Mouse (Mus musculus) gastrocnemius, adult 2 months (tissue): ENCODE measurements around the gene Sema3f. TPM values are rescaled to one million over a fixed set of nuclear protein-coding genes. Genes with fewer than 3 reads are reported as not detected.
A peak's percentile ranks its signal among the peaks of the same experiment; 100 is the strongest.
"Not testable (repeated sequence)": the region's sequence is repeated elsewhere in the genome, so short reads cannot be mapped to it uniquely, and the experiment has no call there.

Source experiments
- DNase-seq: peaks from one replicate; pipeline ENCODE4 v3.0.0; 2022
- H3K27ac ChIP-seq: fragments of 200-600 bp; 2 replicates; pipeline ENCODE4 v1.8.1; 2022; ENCODE audit warnings: mild to moderate bottlenecking
- H3K4me3 ChIP-seq: fragments of 200-600 bp; 2 replicates; pipeline ENCODE4 v1.8.1; 2022; ENCODE audit warnings: mild to moderate bottlenecking, moderate library complexity
- CTCF ChIP-seq: fragments of 200-600 bp; IDR thresholded peaks from 2 replicates; pipeline ENCODE4 v1.8.1; 2022; ENCODE audit warnings: antibody characterized with exemption, mild to moderate bottlenecking, moderate library complexity
- intact Hi-C: fragments of 180-260 bp; cut with DNase I; formaldehyde crosslinking; loops from one replicate; pipeline ENCODE4 v1.15.1; 2025
- total RNA-seq, 2 experiments: library from RNA; stranded (reverse); gene quantifications; 2 replicates each; pipeline ENCODE4 v1.2.3; 2021

Sema3f gene
- total RNA-seq, 2 experiments from 2014 or later, result 6.3 to 9.2 TPM

DNA sequence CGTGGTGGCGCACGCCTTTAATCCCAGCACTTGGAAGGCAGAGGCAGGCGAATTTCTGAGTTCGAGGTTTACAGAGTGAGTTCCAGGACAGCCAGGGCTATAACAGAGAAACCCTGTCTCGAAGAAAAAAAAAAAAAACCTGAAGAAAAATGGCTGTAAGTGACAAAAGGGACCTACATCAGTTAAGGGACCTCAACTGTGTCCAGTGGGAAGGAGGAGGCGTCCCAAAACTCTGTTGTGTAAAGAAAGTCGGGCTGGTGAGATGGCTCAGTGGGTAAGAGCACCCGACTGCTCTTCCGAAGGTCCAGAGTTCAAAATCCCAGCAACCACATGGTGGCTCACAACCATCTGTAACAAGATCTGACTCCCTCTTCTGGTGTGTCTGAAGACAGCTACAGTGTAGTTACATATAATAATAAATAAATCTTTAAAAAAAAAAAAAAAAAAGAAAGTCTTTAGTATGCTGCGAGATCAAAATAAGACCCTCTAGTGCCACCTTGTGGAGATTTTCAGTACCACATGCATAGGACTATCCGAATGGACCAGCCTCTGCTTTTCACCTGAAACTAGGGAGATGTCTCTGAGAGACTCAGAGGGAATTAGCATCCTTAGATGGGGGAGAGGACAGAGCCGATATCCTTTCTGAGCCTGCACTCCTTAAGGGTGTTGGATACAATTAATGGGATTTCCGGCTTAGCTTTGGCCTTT, 32.3 kb downstream of the Sema3f start:
- H3K27ac ChIP-seq, intact Hi-C loops, H3K4me3 ChIP-seq: not testable (repeated sequence)
- peak; percentile 64 for DNase-seq
- TF ChIP-seq CTCF, result peak; percentile 69

DNA sequence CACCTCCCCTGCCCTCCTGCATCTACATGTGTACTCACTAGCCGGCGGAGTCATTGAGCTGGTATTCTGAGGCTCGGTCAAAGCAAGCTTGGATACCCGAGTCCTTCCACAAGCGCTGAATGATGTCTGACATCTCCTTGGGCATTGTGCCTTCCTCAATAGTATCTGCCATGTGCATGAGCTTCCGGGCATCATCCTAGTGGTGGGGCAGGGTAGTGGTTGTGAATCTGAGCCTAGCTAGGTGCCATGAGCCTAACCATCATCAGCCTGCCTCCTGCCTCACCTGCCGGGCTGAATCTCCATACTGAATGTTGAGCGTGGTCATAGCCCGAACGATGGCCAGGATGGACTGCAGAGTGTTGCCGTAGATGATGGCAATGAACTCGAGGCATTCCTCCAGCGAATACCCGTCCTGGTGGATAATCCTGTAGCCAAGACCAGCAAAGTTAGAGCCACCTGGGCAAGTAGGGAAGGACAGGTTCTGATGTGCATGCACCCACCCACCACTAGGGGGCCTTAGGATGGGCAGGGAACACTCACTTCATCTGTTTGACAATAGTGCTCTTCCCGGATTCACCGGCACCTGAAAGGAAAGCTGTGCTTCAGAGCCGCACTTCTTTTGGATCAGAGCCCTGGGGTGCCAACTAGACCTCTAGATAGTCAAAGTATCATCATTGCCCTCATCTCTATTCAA, 33.0 kb downstream of the Sema3f start:
- Histone ChIP-seq H3K4me3 (no peak overlapping the region), H3K27ac (no peak overlapping the region)
- peak; percentile 84 for TF ChIP-seq CTCF
- peak; percentile 65 for DNase-seq
- intact Hi-C loops, result no loop called here

DNA sequence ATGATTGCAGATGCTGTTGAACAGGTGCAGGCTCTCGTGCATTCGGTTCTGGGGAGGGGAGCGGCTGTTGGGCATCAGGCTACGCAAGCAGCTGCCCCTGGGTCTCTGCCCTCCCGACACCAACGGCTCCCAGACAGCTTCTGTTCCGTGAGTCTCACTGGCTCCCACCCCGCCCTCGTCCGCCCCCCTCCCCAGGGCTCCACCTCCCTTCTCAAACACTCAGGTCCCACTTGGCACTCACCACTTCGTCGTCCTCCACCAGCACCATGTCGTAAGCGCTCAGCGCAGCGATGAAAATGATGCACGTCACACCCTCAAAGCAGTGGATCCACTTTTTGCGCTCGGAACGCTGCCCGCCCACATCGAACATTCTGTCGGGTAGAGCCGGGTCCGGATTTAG, 34.0 kb downstream of the Sema3f start:
- Histone ChIP-seq H3K27ac (no peak overlapping the region), H3K4me3 (peak overlapping the region; percentile 60)
- DNase-seq, result no peak
- TF ChIP-seq CTCF, result no peak
- intact Hi-C loops, result loop anchor here (1.0 kb wide), 1 partner anchor 31 kb away; no protein-coding TSS in a partner anchor

DNA sequence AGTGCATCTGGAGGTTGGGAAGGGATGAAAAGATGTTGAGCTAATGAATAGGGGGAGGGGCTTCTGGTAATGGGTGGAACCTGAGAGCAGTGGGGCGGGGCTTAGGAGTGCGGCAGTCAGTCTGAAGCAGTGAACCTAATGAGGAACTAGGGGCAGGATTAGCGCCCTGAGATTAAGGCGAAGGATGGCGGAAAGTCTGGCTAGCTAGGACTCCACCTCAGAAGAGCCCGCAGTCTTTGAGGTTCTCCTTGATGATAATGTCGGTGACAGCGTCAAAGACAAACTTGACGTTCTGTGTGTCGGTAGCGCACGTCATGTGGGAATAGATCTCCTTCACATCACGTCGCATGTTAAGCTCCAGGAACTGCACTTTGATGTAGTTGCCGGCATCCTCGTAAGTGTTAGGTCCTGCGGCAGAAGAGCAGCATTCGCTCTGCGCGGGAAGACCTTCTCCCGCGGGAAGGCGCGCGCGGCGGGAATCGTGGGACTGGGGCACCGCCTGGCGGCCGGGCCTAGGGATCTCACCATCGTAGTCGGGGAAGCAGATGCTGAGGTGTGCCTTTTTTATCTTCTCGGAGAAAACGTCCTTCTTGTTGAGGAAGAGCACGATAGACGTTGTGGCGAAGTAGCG, 34.5 kb downstream of the Sema3f start:
- peak overlapping the region; percentile 60 for H3K4me3 ChIP-seq

DNA sequence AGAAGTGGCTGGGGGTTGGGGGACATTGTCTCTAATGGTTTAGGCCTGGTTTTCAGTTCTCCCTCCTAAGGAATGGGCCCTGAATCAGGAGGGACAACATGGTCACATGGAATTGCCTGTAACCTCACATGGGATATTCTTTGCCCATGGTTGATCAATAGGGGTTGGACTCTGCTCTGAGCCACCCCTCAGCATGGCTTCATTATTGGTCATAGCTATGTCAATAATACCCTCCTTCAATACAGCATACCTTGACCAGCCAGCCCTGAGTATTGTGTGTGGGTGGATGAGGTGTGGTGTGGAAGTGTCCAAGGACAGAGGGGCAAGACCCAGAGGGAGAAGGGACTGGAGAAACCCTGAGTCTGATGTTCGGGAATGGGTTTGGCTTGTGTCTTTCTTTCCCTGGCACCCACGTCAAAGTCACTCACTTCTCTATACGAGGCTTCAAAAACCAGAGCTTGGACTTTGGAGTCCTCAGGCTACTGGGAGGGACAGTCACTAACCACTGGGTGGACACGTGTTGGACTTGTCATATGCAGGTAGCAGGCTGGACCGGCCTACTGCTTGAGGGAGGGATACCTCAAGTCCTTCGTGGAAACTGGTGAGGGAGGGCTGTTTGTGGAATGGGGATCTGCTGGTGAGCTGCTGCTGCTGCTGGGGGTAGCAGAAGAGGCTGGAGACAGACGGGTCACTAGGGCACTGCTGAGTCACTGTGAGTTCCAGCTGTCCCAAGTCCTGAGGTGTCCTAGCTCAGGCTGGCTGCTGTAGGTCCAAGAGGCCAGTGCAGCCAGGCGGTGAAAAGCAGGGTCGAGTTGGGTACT, 35.5 kb downstream of the Sema3f start:
- no peak for DNase-seq
- H3K27ac ChIP-seq, result no peak overlapping the region
- H3K4me3 ChIP-seq, result no peak overlapping the region
- TF ChIP-seq CTCF, result no peak
- intact Hi-C loops, result loop anchor here (1.0 kb wide), 1 partner anchor 73 kb away; no protein-coding TSS in a partner anchor

More for the DNA sequence above, 34.5 kb downstream of the Sema3f start:
- peak; percentile 93 for TF ChIP-seq CTCF
- DNase-seq, result peak; percentile 86
- intact Hi-C loops, result loop anchor here (1.0 kb wide), 2 partner anchors 30 to 73 kb away; no protein-coding TSS in a partner anchor
- no peak overlapping the region for H3K27ac ChIP-seq

DNA sequence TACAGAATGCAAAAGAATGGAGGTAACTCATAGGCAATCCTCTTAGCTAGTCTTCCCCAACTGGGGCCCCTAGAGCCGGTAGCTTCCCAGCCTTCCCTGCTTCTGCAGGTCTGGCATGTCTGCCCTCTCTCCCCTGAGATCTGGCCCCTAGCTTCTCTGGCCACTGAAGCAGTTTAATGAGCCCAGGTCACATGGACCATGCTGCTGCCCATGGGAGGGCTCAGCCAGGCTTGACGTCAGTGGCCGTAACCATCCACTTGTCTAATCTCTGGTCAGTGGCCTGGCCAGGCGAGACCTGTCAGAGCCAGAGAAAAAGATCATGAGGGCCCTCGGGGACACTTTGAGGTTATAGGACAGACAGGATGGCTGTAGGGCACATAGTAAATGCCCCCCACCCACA, 40.0 kb downstream of the Sema3f start:
- peak; percentile 84 for DNase-seq
- TF ChIP-seq CTCF, result no peak
- Histone ChIP-seq H3K4me3 (no peak overlapping the region), H3K27ac (peak overlapping the region; percentile 97)
- intact Hi-C loops, result no loop called here

DNA sequence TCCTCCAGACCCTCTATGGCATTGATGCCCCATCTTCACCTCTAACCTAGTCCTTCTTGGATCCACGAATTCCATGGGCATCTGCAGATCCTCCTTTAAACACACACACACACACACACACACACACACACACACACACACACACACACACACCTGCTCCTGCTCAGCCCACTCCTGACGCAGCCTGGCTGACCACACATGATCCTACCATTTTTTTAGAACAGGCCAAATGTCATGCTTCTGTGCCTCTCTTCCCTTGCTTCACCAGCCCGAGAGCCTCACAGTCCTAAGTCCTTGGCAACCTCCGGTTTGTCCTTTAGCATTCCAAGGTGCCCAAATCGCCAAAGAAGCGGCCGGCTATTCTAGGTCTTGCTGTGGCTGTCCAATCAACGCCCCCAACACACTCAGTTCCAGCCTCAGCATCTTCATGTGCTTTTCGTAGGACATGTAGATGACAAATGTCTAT, 40.8 kb downstream of the Sema3f start, which contains the start of gene Slc38a3:
TSS of gene Slc38a3 (minus strand) at position 51 of the 466 bp plus-strand sequence.
- no peak for DNase-seq
- intact Hi-C loops, result no loop called here
- Histone ChIP-seq H3K4me3 (peak within 1 kb of the TSS; percentile 84; the same call in 1 of the 2 replicates), H3K27ac (peak within 1 kb of the TSS; percentile 97)
- no peak for TF ChIP-seq CTCF

DNA sequence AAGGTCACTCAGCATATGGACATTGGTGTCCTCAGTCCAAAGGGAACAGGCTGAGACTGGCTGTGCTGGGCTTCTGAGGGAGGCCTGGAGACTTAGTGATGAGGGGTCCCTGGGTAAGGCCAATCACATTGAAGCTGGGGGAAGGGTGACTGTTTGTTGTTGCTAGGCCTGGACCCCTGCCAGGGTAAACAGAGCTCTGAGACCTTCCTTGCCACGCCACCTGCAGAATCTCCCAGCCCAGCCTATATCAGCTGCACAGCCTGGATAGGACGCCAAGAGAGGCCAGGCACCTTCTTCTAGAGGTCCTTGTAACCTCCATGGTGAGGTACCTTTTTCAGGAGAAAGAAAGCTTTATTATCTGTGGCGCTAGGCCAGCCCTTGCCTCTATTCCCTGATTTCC, 41.4 kb downstream of the Sema3f start:
- H3K27ac ChIP-seq, result peak overlapping the region; percentile 97
- intact Hi-C loops, result no loop called here
- TF ChIP-seq CTCF, result no peak
- no peak for DNase-seq
- H3K4me3 ChIP-seq, result no peak overlapping the region

DNA sequence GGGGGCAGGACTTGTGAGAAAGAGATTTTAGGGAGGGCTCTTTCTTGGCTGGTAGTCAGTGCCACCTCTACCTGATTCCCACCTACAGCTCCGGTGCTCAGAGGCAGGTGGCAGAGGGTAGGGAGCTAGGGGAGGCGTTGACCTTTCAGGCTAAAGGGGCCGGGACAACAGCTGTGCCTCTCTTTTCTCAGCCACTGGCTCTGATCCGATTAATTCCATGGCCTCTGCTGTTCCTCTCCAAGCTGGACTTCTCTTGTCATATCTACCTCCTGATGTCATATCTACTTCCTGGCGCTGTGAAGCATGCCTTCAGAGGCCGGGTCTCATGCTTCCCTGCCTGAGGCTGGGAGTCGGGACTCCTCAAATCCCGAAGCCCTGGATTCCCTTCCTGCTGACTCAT, 42.3 kb downstream of the Sema3f start:
- peak overlapping the region; percentile 84 for H3K4me3 ChIP-seq
- peak; percentile 52 for DNase-seq
- intact Hi-C loops, result no loop called here
- TF ChIP-seq CTCF, result no peak
- peak overlapping the region; percentile 97 for H3K27ac ChIP-seq

DNA sequence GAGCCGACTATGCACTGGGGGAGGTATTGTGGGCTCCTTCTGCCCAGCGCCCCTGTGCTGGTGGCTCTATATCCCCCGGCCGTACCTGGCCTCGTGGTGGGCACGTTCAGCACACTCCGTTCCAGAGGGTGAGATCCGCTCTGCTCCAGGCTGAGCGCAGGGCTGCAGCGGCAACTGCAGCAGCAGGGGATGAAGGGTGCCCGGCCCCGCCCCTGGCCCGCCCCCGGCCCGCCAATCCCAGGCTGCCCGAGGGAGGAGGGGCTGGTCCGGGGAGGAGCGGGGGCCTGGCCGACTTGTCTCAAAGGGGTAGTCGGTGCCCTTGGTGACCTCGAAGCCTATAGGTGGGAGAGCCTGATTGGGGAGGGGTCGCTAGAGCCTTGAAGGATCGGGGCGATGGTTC, 43.1 kb downstream of the Sema3f start:
- peak; percentile 90 for DNase-seq
- intact Hi-C loops, result no loop called here
- no peak for TF ChIP-seq CTCF
- Histone ChIP-seq H3K27ac (peak overlapping the region; percentile 97), H3K4me3 (peak overlapping the region; percentile 84)

DNA sequence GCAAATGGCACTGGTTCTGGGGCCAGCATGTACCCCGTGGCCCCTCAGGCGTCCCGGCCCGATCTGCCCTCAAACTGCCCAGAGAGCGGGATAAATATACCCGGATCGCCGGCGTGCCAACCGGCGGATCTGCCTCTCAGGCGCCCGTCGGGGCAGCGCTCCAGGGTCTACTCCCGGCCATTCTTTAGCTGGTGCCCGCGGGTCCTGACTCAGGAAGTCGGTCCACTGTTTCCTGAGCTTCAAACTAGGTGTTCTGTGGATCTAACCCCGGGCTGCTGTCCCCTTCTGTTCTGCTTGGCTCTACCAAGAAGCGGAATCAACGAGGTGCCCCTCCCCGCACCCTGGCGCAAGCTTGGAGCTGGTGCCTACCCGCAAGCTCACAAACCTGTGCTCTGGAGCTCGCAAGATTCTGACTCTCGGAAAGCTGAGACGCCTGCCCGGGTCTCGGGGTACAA, 43.5 kb downstream of the Sema3f start:
- intact Hi-C loops, result no loop called here
- TF ChIP-seq CTCF, result no peak

DNA sequence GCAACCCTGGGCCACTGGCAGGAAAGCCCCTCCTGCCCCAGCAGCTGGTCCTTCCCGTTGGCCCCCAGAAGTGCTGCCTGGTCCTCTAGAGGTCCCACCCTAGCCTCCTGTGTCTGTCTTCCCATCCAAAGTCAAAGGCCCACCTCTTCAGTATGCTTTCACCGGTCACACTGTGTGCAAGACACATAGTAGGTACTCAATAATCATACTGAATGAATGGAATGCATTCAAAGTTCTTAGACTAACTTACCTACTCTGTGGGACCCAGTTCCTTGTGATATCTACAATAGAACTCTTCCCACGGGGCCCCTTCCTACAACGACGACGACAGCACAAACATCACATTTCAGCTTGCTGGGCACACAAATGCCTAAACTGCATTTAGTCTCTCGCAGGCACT, 45.0 kb downstream of the Sema3f start:
- intact Hi-C loops, result no loop called here
- peak overlapping the region; percentile 84 for H3K4me3 ChIP-seq
- DNase-seq, result no peak
- no peak for TF ChIP-seq CTCF
- peak overlapping the region; percentile 97; the same call in 1 of the 2 replicates for H3K27ac ChIP-seq

More for the DNA sequence above, 43.5 kb downstream of the Sema3f start:
- Histone ChIP-seq H3K4me3 (peak overlapping the region; percentile 84), H3K27ac (peak overlapping the region; percentile 97)
- peak; percentile 90 for DNase-seq
